Mouse (Mus musculus) adrenal gland, adult 10 weeks (tissue): ENCODE data around the gene Vmn1r200. TPM values are rescaled to one million over a fixed set of nuclear protein-coding genes. Genes with fewer than 3 reads are reported as not detected.

Experiments
- polyA plus RNA-seq: library from polyadenylated mRNA; stranded (reverse); fragments of 350-450 nt; fragmentation: Illumina TruSeq; extraction: RNeasy Lipid Tissue Mini Kit (QIAGEN cat#74804); gene quantifications from one replicate; pipeline ENCODE4 v1.2.3, GENCODE M21; 2014; ENCODE audit warnings: low read depth, low replicate concordance

Vmn1r200 gene
- not detected for polyA plus RNA-seq

GRCm38 (mm10) chr13:22390073-22390472 is at the start of gene Vmn1r200:
Gene Vmn1r200, plus strand, starts transcription at chr13:22390373.

GRCm38 (mm10) chr13:22350064-22350463 is 40.1 kb upstream of the Vmn1r200 start, which contains the start of gene Vmn1r198:
Gene Vmn1r198, plus strand, starts transcription at chr13:22350364.

GRCm38 (mm10) chr13:22379518-22379917 is 10.7 kb upstream of the Vmn1r200 start, which contains the start of gene Vmn1r199:
Gene Vmn1r199, plus strand, starts transcription at chr13:22379818.

Other genes with a start within 250 kb of the Vmn1r200 start
- not detected for gene Vmn1r191, start 206.4 kb upstream of the Vmn1r200 start, polyA plus RNA-seq
- not detected for gene Vmn1r192, start 199.2 kb upstream of the Vmn1r200 start, polyA plus RNA-seq
- gene Vmn1r193, start 167.2 kb upstream of the Vmn1r200 start, polyA plus RNA-seq = not detected
- not detected for gene Vmn1r194, start 146.2 kb upstream of the Vmn1r200 start, polyA plus RNA-seq
- gene Vmn1r195, start 119.9 kb upstream of the Vmn1r200 start, polyA plus RNA-seq = not detected
- gene Vmn1r196, start 100.5 kb upstream of the Vmn1r200 start, polyA plus RNA-seq = not detected
- gene Vmn1r197, start 65.8 kb upstream of the Vmn1r200 start, polyA plus RNA-seq = not detected
- gene Vmn1r198, start 40.0 kb upstream of the Vmn1r200 start, polyA plus RNA-seq = not detected
- gene Vmn1r199, start 10.6 kb upstream of the Vmn1r200 start, polyA plus RNA-seq = not detected
- not detected for gene Vmn1r201, start 81.5 kb downstream of the Vmn1r200 start, polyA plus RNA-seq
- gene Vmn1r202, start 115.0 kb downstream of the Vmn1r200 start, polyA plus RNA-seq = not detected
- not detected for gene Vmn1r203, start 127.7 kb downstream of the Vmn1r200 start, polyA plus RNA-seq
- not detected for gene Vmn1r204, start 162.8 kb downstream of the Vmn1r200 start, polyA plus RNA-seq
- gene Vmn1r205, start 202.6 kb downstream of the Vmn1r200 start, polyA plus RNA-seq = not detected
- gene Vmn1r206, start 233.9 kb downstream of the Vmn1r200 start, polyA plus RNA-seq = not detected